Mouse (Mus musculus) gastrocnemius, postnatal 25 days (tissue): Measurements from ENCODE around the gene Hist2h2bb. TPM values are rescaled to one million over a fixed set of nuclear protein-coding genes. Genes with fewer than 3 reads are reported as not detected.
"Not testable (repeated sequence)": the region's sequence is repeated elsewhere in the genome, so short reads cannot be mapped to it uniquely, and the experiment has no call there.

Experiments used
- DNase-seq: peaks from one replicate; pipeline ENCODE4 v3.0.0; 2022
- total RNA-seq, 2 experiments: library from RNA; stranded (reverse); gene quantifications; 1 replicate in 1 of 2; 2 replicates in 1 of 2; pipeline ENCODE4 v1.2.3; 2021

Gene Hist2h2bb
- total RNA-seq, 2 experiments from 2014 or later, result 30.8 to 37.0 TPM

- DNase-seq, result peak; percentile 94
Observed at GRCm38 (mm10) chr3:96239949-96240798, 29.4 kb upstream of the Hist2h2bb start, which contains the start of gene Hist2h2aa2. Gene Hist2h2aa2 (minus strand): TSS chr3:96240276.

GRCm38 (mm10) chr3:96240799-96241197 is 28.8 kb upstream of the Hist2h2bb start:
- DNase-seq, result no peak

DNA sequence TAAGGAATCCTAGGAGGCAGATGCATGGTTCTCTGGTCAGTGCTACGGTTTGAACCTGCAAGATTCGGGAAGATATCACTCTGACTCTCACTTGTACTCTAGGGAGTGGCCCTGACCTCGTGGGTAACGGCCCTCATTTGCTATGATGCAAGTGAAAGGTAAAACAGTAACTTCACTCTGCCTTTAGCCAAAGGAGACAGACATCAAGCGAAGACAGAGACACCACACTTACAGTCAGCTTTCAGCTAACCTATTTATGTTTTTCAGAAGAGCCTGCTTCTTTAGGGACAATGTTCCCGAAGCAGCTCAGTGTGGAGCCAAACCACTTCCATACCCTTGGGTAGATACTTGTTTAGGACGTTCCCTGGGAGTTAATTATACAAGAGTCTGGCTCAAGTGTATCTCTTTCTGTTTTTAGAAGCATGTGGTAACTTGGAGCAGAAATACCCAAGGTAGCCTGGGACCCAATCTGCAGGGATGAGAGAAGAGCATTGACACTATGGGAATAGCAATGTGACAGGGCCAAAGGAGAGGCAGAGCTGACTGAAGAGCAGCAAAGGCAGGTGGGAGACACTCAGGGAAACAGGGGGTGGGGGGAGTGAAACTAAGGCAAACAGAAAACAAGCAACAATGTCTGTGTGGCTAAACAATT is 25.5 kb upstream of the Hist2h2bb start:
- DNase-seq, result no peak

DNA sequence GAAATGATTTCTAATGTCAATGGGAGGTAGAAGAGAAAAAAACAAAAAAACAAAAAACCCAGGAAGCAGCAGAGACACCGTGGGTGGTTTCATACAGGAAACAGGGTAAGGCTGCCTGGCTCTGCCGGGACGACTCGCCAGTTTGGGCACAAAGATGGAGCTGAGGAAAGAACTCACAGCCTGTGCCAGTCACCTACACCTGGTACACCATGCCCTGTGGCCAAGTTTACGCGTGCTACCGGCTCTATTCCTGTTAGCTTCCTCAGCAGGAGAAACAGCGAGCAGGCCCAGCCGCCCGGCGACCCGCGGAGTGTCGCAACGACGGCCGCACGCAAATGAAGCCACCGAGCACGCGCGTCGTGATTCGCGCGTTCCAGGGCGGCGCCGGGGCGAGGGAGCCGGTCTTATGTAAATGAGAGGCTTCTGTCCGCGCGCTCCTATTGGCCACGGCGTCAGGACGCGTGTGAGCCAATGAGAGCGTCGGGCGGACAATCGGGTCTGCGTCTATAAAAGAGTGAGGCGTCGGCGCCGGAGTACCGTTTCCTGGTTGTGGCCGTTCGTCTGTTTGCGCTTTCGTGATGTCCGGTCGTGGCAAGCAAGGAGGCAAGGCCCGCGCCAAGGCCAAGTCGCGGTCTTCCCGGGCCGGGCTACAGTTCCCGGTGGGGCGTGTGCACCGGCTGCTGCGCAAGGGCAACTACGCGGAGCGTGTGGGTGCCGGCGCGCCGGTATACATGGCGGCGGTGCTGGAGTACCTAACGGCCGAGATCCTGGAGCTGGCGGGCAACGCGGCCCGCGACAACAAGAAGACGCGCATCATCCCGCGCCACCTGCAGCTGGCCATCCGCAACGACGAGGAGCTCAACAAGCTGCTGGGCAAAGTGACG is 24.3 kb upstream of the Hist2h2bb start, which contains the start of gene Hist2h2aa1:
Gene Hist2h2aa1, plus strand, starts transcription at position 495 of the 884 bp plus-strand sequence.
- peak; percentile 89 for DNase-seq

- not testable (repeated sequence) for DNase-seq
Observed at GRCm38 (mm10) chr3:96246018-96246417, 23.5 kb upstream of the Hist2h2bb start.

DNA sequence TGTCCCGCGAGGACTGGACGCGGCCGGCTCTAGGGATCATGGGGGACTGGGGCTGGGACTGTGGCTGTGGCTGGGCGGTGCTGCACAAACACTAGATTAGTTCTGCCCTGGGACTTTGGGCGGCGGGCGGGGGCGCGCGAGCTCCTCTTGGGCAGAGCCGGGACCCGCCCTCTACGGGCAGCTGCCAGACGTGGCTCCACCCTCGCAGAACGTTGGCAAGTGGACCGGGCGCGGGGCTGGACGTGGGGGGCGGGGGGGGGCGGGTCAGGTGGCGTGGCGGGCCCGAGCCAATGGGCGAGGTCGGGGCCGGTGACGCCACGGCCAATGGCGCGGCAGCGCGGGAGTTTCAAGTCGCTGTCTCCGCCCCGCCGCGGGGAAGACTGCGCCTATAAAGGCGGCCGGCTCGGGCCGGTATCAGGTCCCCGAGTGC is 23.1 kb upstream of the Hist2h2bb start, which contains the start of gene Hist2h3c1:
Gene Hist2h3c1, plus strand, starts transcription at position 259 of the 430 bp plus-strand sequence.
- peak; percentile 47 for DNase-seq

GRCm38 (mm10) chr3:96247356-96248140 is 22.0 kb upstream of the Hist2h2bb start:
- DNase-seq, result no peak

- no peak for DNase-seq
Observed at GRCm38 (mm10) chr3:96248141-96249033, 21.2 kb upstream of the Hist2h2bb start.

DNA sequence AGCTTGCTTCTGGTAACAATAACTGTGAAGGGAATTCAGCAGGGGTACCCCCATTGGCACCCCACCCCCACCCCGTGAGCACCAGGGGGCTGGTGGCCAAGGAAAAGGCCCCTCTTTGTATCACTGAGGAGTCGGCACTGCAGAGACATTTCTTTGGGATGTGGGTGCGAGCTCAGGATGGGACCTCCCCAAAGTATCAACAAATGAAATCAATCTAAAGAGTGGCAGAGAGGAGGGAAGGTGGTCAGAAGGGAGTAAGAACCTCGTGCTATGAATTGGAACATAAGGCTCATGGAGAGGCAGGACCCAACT is 20.6 kb upstream of the Hist2h2bb start:
- DNase-seq, result no peak

DNA sequence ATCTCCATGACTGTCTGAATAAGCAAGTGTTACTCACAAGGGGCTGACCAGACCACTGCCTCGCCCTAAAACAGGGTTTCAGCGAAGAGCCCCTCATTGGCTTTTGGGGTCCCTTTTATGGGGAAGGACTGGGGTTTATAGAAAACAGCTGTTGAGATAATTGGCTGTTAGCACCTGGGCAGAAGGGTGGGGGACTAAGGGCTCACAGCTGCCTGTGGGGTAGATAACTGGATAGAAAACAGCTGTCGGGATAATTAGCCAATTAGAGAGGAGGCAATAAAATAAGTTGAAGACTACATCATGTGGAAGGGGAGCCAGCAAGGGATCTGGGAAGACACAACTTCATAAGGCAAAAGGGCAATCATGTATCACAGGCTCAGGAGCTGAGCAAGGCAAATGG is 18.7 kb upstream of the Hist2h2bb start:
- no peak for DNase-seq

DNA sequence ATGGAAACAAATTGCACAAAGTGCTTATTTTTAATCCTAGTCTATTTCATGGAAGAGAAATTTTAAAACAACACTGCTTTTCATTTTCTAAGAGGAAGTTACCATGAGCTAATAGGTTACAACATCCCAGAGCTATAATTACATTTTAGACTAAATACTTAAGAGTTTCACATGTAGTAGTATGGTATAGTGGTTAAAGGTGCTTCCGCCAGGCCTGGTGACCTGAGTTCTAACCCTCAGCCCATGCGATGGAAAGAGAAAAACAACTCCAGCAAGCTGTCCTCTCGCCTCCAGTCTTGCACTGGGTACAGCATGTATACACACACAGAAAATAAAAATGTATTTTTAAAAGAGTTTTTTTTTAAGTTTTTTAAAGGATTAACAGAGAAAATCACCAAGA is 17.8 kb upstream of the Hist2h2bb start:
- DNase-seq, result no peak

- DNase-seq, result no peak
Observed at GRCm38 (mm10) chr3:96254683-96255355, 14.7 kb upstream of the Hist2h2bb start.

- no peak for DNase-seq
Observed at GRCm38 (mm10) chr3:96255926-96256593, 13.5 kb upstream of the Hist2h2bb start.

- no peak for DNase-seq
Observed at GRCm38 (mm10) chr3:96257190-96257589, 12.4 kb upstream of the Hist2h2bb start.

DNA sequence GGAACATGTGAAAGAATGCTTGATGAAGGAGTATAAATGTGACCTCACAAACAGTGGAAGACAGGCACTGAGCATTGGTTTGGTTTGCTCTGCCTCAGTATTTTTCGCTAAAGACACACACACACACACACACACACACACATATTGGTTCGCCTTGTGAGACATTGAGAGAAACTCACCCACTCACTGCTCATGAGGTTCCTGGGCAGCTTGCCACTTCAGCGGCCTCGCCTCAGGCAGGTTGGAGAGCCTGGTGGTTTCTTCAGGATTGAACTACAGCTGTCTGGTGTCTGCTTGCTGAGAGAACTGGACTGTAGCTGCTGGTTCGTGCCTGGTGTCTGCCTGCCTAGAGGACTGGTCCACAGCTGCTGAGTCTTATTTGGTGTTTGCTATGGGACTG is 9.3 kb upstream of the Hist2h2bb start:
- no peak for DNase-seq

- no peak for DNase-seq
Observed at GRCm38 (mm10) chr3:96261623-96262022, 7.9 kb upstream of the Hist2h2bb start.

GRCm38 (mm10) chr3:96262216-96262875 is 7.2 kb upstream of the Hist2h2bb start:
- DNase-seq, result peak; percentile 86

GRCm38 (mm10) chr3:96262979-96263550 is 6.5 kb upstream of the Hist2h2bb start, which contains the start of gene Hist2h4:
Gene Hist2h4 (minus strand): TSS chr3:96263311.
- peak; percentile 92 for DNase-seq
